Mouse (Mus musculus) liver, adult 2 months (tissue): ENCODE measurements around the gene Med28.

Experiments used
- CTCF ChIP-seq: fragments of 200-500 bp; IDR thresholded peaks from 2 replicates; pipeline ENCODE4 v1.5.1; 2011; ENCODE audit warnings: low read depth, low read length, control low read depth
- POLR2A ChIP-seq: fragments of 200-500 bp; IDR thresholded peaks from 2 replicates; pipeline ENCODE4 v1.6.1; 2011; ENCODE audit warnings: low read length, control low read depth; ENCODE audit not compliant: insufficient read depth; ENCODE audit errors: extremely low read depth

DNA sequence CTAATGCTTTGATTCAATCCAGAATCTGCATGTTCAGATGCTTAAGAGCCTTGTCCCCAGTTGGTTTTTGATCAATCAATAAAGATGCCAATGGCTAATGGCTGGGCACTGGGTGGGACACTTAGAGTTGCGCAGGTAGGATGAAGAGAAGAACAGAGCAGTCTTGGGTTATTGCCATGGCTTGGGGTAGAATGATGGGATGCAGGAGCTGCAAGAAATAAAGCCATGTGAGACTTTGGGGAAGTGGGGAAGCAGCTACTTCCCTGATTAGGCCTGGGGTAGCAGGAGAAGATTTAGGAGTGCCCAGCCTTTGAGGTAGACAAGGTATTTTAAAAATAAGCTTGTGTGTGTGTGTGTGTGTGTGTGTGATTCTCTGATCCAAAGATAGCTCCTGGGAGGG lies 40.0 kb upstream of the Med28 start:
- TF ChIP-seq POLR2A (no peak), CTCF (no peak)
